13 mouse cellular contexts compared by ENCODE assay signal in the genomic region with DNA sequence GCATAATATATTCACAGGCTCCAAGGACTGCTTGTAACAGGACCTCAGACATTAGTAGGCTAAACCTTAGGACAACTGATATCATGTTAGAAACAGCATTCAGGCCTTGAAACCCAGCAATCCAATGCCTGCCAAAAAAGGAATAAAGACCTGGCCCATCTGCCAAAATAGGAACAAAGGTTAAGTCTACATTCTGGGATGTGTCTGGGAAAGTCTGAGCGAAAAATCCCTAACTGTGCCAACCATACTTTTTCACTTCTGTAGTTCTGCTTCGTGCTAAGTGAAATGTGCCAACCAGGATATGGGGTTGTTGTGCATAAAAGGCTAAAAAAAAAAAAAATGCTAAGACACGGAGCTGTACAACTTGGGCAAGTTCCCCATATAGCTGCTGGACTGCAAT.
"Had no signal": no experiment of that assay in that cellular context is flagged by ENCODE, and none has a peak within 500 bp of the region (broad histone marks: within the 10 kb centered on the region; RNA-seq: fewer than 3 reads in every experiment).

No protein-coding gene starts in this region.

- H3K4me2 ChIP-seq: kidney, embryonic 15.5 days; liver, embryonic 13.5 days; lung, embryonic 15.5 days; neural tube, embryonic 12.5 days had no signal

- H3K9me3 ChIP-seq: kidney, embryonic 15.5 days; limb, embryonic 10.5 days; liver, embryonic 13.5 days; lung, embryonic 15.5 days; midbrain, embryonic 10.5 days; neural tube, embryonic 12.5 days had no signal

- H3K9ac ChIP-seq: kidney, embryonic 15.5 days; liver, embryonic 13.5 days; liver, postnatal 0 days; lung, embryonic 15.5 days; neural tube, embryonic 12.5 days had no signal

- ATAC-seq: liver, postnatal 0 days had no signal

- DNase-seq: kidney, postnatal 14 days; liver, embryonic 13.5 days; liver, postnatal 0 days; lung, postnatal 14 days; midbrain, embryonic 14.5 days; thymus, adult 2 months; thymus, postnatal 25 days had no signal

- H3K36me3 ChIP-seq: kidney, embryonic 15.5 days; limb, embryonic 10.5 days; liver, embryonic 13.5 days; lung, embryonic 15.5 days; midbrain, embryonic 10.5 days; neural tube, embryonic 12.5 days had no signal

- H3K27ac ChIP-seq: kidney, embryonic 15.5 days; limb, embryonic 10.5 days; liver, embryonic 13.5 days; lung, embryonic 15.5 days; midbrain, embryonic 10.5 days; neural tube, embryonic 12.5 days; stomach, postnatal 0 days had no signal

- H3K27me3 ChIP-seq: kidney, embryonic 15.5 days; liver, embryonic 13.5 days; lung, embryonic 15.5 days; neural tube, embryonic 12.5 days had no signal

- H3K4me3 ChIP-seq: kidney, embryonic 15.5 days; limb, embryonic 10.5 days; liver, embryonic 13.5 days; lung, embryonic 15.5 days; midbrain, embryonic 10.5 days; neural tube, embryonic 12.5 days had no signal
